Mouse (Mus musculus) adrenal gland, adult 2 months (tissue): Measurements from ENCODE around the gene Meis1. TPM values are rescaled to one million over a fixed set of nuclear protein-coding genes. Genes with fewer than 3 reads are reported as not detected.
A peak's percentile ranks its signal among the peaks of the same experiment; 100 is the strongest.

Source experiments
- DNase-seq: peaks from one replicate; pipeline ENCODE4 v3.0.0; 2021
- polyA plus RNA-seq: library from polyadenylated mRNA; depleted of rRNA; stranded (reverse); fragments of >200 nt; gene quantifications from 2 replicates; pipeline ENCODE4 v1.2.3, GENCODE M21; 2012
- total RNA-seq, 2 experiments: library from RNA; stranded (reverse); gene quantifications; 2 replicates each; pipeline ENCODE4 v1.2.3; 2021

The Meis1 gene
- total and polyA plus RNA-seq, 3 experiments: 27.5 to 50.7 (median 45.9) TPM

DNA sequence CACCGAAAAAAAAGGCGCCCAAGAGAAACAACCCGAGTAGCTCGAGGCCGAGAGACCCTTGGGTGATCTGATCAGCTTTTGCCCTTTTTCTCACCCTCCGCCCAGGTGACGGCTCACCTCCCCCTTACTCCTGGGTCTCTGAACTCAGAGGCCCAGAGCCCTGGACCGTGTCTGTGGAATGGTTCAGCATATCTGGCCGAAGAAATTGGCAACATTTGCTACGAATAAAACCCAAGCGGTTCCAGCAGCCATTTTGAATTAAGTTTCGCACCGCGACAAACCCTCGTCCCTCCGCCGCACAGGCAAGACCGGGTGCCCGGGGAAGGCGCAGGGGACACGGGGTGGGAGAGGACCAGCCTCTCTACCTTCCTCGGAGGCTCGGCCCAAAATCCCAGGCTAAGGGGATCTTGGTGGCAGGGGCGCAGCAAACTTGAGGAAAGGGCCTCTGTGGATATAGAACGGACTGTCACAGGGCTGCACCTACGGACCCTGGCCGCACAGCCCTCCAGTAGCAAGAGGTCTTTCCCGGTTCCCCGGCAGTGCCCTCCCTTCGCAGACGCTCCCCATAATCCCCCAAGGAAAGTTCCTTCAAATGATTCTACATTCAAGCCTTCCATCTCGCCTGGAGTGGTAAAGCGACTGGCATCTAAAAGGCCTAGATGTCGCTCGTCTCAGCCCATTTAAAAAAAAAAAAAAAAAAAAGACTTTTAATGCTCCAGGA, 4.2 kb downstream of the Meis1 start:
- peak; percentile 55 for DNase-seq

DNA sequence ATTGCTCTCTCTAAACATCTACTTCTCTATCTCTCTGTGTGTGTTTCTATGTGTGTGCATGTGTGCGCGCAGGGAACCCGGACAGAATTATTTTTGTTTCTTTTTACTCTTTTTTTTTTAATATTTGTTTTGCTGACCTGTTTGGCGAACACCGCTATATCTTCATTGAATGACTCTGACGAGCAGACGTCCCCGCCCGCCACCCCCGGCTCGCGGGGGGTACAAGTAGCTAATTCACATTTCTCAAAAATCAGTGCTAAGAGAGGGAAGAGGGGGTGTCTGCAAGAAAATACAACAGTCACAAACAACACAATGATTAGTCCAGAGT, 4.7 kb downstream of the Meis1 start:
- DNase-seq: no peak

DNA sequence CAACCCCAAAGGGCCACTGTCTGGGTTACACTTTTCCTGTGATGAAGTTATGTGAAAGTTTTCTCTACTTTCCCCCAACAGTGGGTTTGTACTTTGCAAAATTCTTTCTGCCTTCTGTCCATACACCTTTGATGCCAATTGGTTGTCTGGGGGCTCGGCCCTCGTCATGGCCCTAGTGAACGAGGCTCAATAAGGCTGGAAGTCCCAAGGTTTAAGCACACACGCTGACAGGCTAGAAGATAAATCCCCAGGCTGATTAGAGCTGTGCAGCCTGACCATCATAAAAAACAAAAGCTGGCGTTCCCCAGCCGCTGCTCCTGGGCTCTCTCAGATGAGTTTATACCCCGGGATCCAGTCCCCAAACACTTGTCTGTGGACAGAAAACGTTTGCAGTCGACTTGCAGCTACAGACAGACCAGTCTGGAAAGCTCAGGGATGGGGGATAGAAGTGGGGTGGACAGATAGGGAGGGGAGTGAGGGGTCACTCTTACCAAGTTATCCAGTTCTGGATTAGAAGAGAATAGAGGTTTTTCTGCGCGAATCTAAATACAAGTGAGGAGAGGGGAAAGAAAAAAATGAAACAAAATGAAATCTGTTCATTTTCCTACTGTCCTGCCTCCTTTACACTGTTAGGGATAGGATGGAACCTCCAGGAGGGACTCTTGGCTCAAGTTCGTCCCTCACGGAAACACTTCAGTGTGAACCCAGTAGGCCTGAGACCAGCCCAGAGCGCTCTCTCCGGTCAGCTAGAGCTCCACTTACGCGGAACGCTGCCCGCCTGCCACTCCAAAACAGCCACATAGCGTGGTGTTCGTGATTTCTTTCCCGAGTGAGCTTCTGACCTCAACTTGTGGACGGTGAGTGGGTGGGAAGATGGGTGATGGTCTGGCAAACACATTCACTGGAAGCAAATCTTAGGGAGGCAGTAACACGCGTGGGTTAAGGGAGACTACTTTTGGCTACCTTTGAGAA, 5.4 kb downstream of the Meis1 start:
- peak; percentile 69 for DNase-seq

DNA sequence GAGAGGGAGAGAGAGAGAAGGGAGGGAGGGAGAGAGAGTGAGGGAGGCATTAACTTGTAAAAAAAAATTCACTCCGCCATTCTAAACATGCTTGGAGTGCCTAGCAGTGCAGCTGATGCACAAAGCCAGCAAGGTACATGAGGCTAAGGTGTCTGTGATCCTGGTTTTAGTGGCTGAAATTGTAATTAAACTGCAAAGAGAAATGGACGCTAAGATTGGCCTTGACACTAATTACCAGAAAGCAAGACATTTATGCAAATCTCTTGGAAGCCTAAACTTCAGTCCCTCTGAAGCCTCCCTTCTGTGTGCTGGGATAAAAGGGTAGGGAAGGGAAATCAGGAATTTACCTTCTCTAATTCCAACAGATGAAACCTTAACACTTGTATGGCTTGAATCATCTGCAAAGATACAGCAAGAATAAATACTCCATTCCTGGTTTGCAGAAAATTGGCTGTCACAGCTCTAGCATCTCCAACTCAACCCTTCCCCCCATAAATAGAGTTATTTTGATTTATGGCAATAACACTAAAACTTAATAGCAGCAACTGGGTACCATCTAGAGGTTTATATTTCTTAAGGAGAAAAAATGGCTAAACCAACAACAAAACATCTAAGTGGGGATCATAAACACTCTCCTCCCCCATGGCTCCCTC, 6.2 kb downstream of the Meis1 start:
- DNase-seq: peak; percentile 39

DNA sequence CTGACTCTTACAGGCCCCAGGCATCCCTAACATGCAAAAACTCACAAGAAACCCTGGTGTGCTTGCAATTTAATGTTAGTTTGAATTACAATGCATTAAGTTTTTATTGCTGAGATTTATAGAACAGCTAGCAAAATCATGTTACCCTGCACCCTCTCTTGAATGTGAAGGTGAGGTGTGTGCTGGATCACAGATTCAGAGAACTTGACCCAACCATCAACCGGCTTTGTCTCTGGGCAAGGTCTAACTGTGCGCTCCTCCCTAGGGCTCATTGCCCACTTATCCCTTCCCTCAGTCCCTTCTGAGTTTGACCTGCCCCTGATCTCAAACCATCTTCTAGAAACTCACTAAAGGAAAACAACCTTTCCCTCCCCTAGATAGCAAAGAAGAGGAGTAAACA, 6.8 kb downstream of the Meis1 start:
- peak; percentile 56 for DNase-seq

DNA sequence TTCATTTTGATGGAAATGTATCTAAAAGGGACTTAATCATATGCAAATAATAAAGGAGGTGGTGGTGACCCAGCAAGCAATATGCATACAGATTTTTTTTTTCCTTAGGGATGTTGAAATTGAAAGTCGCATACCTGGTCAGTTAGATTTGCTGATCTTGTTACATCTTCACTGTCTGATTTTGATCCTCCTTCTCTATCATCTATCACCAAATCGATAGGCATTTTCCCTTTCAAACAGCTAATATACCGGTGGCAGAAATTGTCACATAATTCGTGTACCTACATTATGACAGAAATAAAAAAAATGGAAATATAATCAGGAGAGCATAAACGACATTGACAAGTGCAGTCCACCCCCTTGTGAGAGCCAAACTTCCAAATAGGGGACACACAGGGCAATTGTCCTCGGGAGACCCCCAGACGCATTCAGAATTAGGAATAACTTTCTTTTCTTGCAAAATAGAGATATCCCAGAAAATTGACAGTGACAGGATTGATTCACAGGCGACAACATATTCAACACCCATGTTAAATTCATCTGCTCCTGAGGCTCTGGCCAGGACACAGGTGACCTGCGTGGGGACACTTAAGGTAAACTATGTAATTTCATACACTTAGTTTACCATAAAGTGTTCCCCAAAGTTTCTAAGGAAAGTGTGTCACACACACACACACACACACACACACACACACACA, 7.5 kb downstream of the Meis1 start:
- DNase-seq: peak; percentile 10

DNA sequence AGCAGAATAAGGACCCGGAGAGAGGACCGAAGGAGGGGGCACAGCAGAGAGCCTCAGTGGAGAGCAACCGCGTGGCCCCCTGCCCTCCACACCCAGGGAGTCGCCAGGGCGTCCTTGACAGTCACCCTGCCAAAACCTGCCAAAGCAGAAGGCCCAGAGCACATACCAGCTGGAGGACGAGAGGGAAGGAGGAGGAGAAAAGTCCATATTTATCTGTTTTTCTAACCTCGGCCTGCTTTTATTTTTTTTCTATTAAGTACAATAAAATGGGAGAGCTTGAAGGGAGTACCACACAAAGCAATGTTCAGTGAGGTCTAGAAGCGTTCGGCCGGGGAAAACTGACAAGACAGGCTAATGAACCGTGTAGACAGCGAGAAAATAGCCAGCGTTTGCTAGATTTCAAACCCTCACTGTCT, 8.4 kb downstream of the Meis1 start:
- DNase-seq: peak; percentile 84

DNA sequence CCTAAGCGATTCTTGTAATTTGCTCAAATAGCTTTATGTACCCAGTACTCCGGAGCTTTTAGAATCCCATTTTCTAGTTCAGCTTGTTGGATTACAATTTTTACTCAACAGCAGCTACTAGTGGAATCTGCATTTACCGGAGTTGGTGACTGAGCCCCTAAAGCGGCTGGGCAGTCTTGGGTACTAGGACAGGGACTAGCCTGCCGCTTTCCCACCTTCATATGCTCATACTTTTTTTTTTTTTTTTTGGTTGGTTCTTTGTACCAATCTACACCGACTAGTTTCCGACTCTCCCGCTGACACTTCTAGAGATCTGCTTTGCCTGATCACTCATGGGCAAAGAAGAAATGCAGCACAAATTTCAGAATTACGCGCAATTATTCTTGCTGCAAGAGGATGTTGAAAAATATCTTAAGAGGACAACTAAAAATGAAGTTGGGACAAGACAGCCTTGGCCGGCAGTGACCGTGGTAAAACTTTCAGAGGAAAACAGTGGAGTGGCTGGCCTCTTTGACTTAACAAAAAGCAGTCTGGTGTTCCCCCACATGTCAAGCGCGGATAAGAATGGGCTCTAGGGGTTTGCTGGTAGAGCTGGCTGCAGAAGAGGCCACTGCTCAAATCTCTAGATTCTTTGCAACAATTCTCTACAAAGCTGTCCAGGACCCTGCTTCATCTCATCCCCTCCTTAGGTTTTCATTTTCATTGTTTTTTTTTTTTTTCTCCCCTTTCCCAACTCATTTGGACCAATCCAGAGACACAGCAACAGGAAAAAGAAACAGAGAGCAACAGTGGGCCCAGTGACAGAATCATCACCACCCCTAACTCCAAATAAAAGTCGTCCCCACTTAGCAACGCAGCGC, 9.0 kb downstream of the Meis1 start:
- DNase-seq: peak; percentile 55

DNA sequence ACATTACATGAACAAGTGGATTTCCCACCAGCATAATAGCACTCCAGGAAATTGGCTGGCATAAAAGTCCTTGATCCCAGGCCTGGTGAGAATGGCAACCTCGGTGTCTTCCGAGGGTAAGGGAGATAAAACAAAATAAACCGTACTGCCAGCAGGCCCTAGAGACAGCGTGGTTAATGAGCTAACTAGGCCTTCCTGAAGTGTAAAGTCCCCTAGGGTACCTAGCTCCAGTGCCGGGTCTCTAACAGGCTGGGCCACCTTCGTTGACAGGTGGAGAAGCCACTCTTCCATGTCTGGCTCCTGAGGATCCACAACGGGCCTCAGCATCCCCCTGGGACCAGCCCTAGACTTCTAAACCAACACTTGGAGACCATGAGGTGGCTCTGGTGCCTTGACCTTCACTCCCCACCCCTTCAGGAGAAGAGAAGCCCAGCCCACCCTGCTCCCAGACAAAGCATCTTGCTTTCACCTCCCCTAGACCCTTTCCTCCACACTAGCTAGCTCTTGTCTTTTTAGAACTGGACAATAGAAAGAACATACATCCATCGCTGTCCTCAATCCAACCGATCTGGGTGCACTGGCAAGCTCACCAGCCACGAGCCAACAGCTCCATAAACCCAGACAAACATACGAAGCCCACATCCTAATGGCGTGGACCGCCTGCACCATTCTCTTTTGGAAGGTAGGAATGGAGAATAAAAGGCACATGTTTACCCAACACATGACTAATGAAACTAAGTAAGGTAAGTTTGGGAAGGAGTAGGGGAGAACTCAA, 10.0 kb downstream of the Meis1 start:
- peak; percentile 54 for DNase-seq

DNA sequence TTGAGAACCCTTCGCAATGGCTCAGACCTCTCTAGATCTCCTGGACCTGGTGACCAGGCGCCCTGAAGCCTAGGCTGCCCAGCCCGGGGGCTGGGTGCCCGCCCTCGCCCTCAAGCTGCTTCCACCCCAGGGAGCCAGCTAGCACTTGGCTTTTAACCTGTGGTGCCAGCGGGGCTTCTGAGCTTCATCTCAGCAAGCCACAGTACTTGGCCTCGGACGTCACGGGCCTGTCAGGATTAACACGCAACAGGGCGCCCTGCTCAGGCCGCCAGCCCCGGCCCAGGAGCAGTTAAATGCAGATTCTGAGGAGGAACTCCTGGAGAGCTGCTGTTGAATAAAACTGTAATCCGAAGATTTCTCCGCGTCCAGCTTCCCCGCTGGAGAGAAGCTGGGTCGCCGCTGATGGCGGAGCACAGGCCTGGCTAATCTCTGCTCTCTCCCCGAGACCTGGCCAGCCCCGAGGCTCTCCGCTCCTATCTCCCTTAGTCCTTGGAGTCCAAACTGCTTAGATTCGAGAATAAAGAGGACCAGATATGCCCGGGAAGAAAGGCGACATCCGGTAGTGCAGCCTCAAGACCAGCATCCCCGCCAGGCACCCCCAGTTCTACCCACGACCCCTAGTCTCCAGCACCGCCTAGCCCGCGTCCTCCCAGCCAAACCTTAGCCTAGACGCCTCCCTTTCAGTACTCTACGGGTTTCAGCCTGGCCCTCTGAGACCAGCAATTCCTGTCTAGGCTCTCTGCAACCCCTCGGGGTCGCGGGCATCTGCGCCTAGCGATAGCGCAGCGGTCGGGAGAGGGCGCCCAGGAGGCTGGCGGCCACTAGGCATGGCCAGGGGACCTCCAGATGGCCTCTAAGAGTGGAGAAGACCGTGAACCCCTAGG, 11.0 kb downstream of the Meis1 start:
- peak; percentile 86 for DNase-seq

DNA sequence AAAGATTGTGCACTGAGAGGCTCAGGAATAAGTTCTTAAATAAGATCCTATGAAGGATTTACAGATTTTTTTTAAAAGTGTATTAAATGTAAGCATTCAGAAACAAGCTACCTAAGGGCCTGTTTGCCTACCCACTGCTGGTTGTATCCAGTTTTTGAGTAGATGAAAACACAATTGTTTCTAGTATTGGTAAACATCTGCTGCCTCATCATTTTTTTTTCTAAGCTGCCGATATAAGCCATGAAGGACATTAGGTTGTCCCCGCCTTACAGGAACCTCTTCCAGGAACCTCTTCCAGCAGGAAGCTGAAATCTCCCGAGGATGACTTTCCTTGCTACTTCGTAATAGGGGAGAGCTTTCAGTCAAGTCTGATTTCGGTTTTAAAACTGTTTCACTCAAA, 11.7 kb downstream of the Meis1 start:
- no peak for DNase-seq

DNA sequence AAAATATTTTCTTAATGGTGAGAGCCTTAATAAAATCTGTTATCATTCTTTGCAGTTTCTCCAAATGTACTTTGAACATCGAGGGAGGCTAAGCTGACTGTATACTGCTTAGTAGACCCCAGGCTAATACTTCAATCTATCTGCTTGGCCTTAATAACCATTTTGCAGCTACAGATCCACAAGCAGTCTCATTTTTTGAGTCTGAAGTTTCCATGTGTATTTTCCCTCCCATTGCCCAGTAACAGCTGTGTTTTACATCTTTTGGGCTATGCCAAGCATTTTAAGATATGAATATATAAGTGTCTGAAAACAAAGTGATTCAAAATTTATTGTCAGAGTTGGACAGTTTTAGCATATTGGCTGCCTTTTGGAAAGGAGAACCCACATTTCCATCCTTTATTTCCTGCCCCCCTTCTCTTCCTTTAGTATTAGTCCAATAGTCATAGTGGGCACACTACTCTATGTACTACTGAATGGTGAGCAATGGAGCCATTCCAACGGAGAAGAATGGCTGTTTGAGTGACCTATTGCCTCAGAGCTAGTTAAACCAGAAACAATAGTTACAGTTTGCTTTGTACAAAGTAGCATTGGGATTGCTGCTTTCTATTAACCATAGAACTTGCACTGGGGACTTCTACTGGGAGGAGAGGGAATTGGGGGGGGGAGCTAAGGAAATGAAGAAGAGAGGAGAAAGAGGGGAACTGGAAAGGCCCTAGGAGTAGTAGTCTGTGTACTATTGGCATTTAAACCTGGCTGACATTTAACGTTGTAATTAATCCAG, 12.7 kb downstream of the Meis1 start:
- DNase-seq: no peak

DNA sequence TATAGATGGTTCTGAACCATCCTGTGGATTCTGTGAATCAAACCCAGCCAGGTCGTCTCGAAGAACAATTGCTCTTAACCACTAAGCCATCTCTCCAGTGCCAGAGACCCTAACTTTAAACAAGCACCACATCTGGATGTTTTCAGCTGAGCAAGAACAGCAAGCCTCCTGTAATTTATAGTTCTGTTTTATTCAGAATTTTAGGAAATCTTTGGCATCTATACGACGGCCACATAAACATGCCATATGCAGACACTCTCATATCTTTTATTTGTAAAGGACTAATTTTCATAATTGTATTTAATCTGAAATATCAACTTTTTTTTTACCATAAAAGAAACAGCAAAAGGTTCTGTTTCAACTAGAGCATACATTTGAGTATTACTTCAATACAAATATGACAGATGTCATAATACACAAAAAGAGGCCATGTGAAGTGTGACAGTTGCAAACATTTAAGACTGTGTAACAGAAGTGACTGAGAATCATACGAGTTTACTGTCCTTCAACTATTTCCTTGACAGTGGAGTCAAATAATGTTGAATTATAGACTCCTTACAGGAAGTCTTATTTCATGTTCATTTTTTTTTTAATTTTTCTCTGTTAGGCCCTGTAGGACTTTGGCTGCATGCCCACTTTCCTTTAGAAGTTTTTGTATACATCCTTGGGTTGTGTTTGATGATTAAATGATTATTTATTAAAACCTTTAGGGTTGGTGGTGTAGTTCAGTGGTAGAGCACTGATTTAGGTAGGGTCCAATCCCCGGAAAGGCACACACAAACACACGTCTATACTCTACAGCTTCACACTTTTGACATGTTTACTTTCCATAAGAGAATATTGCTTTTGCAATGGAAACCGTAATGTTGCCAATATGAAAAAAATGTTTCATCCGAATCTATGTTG, 13.5 kb downstream of the Meis1 start:
- DNase-seq: no peak

DNA sequence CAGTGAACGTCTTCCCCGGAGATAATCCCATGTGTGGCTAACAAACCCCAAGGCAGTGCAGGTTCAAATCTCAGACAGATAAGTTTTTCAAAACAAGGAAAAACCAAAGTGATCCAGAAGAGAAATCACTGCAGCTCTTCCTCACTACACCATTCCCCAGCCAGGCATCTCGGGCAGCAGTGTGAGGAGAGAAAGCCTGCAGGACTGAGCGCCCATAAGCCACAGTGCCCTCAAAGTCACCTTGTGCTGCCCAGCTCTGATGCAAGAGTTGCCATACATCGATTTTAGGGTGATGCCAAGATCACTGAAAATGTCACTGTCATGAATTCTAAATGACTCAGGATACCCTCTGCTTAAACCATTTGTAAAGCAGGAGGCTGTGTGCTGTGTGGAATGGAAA, 15.7 kb downstream of the Meis1 start:
- DNase-seq: no peak

DNA sequence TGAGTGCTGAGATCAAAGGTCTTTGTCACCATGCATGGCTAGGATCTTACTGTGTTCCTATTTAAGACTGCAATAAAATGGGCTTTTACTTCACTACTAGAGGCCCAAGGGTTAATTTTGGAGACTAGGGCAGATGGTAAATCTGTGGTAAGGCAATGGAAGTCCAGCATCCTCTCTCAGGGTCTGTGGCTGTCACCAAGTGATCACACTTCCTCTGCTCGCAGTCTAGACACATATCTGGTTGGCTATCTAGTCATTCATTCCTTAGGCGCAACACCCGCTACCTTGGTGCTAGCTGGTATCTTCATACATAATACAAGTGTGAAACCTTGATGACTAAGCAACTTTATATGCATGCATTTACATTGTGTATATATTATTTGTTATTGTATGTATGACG, 22.0 kb downstream of the Meis1 start:
- no peak for DNase-seq

DNA sequence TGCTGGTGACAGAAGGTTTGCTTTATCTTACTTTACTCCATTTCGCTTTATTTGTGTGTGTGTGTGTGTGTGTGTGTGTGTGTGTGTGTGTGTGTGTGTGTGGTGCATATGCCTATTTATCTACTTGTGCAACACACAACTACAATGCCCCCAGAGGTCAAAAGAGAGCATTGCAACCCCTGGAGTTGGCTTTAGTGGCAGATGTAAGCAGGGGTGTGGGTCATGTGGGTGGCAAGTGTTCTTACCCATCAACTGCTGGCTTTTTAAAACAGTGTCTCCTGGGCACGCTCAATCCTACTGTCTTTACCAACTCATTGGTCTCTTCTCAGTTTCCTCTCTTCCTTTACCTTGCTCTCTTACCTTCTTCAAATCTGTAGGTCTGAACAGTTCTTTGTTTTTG, 22.5 kb downstream of the Meis1 start:
- DNase-seq: peak; percentile 28

DNA sequence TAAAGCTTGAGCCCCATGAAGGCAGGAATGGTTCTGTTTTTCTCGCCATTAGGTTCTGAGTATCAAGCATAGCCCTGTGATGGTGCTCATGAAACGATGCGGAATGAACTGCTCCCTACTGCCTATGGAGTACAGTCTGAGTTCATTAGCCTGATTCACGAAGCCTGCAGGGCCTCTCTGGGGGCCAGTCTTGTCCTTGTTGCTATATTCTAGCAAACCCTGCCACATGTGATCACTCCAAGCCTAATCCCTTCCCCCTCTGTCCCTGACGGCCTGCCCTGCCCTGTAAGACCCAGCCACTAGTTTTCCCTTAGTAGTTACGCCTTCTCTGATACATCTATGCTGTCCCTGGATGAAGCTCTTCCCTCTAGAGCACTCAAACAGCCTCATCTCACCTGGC, 26.0 kb downstream of the Meis1 start:
- DNase-seq: no peak
